Mouse (Mus musculus) forebrain, postnatal 0 days (tissue): ENCODE results near the gene Mettl22. TPM values are rescaled to one million over a fixed set of nuclear protein-coding genes. Genes with fewer than 3 reads are reported as not detected.
A peak's percentile ranks its signal among the peaks of the same experiment; 100 is the strongest.

Experiments
- ATAC-seq: fragments of 200-750 bp; cut with Nextera tagmentation; 2 replicates; pipeline ENCODE4 v1.8.0; 2017; ENCODE audit warnings: mild to moderate bottlenecking, moderate library complexity
- DNase-seq: peaks from one replicate; pipeline ENCODE4 v3.0.0-alpha.2; 2015
- H3K27ac ChIP-seq: fragments of 300-500 bp; sonication (generic); 2 replicates; pipeline ENCODE4 v1.5.1; 2014; ENCODE audit warnings: low read depth, mild to moderate bottlenecking, antibody characterized with exemption, low read length, moderate library complexity, mixed read lengths
- H3K27me3 ChIP-seq: fragments of 300-500 bp; sonication (generic); 2 replicates; pipeline ENCODE4 v1.6.1; 2014; ENCODE audit warnings: mild to moderate bottlenecking, low read length, mixed read lengths; ENCODE audit not compliant: insufficient read depth
- H3K36me3 ChIP-seq: fragments of 300-500 bp; sonication (generic); 2 replicates; pipeline ENCODE4 v1.6.1; 2014; ENCODE audit warnings: mild to moderate bottlenecking, moderate library complexity; ENCODE audit not compliant: insufficient read depth
- H3K4me1 ChIP-seq: fragments of 300-500 bp; sonication (generic); 2 replicates; pipeline ENCODE4 v1.6.1; 2014; ENCODE audit warnings: antibody characterized with exemption; ENCODE audit not compliant: insufficient read depth
- H3K4me2 ChIP-seq: fragments of 300-500 bp; sonication (generic); 2 replicates; pipeline ENCODE4 v1.6.1; 2014; ENCODE audit warnings: low read depth, mild to moderate bottlenecking, moderate library complexity
- H3K4me3 ChIP-seq: fragments of 300-500 bp; sonication (generic); 2 replicates; pipeline ENCODE4 v1.5.1; 2014; ENCODE audit warnings: low read depth, low read length, mixed read lengths
- H3K9ac ChIP-seq: fragments of 300-500 bp; sonication (generic); 2 replicates; pipeline ENCODE4 v1.6.1; 2014; ENCODE audit warnings: mild to moderate bottlenecking
- H3K9me3 ChIP-seq: fragments of 300-500 bp; sonication (generic); 2 replicates; pipeline ENCODE4 v1.6.1; 2016; ENCODE audit warnings: low read length
- CTCF ChIP-seq: sonication (generic); IDR thresholded peaks from 2 replicates; pipeline ENCODE4 v1.5.1; 2016; ENCODE audit warnings: antibody characterized with exemption, control low read depth, low read depth
- whole genome bisulfite sequencing: fragments of 180-500 bp; shearing (Covaris S2); extraction: QIAGEN DNeasy Blood & Tissue Kit; methylation state at CpG from one replicate; pipeline ENCODE4 v1.1.7; 2014; 5-methylcytosine and 5-hydroxymethylcytosine counted together
- polyA plus RNA-seq: library from polyadenylated mRNA; unstranded; fragments of >200 nt; fragmentation: Nextera tagmentation; extraction: Ambion mirVana; gene quantifications from 2 replicates; pipeline ENCODE4 v1.2.1, GENCODE M21; 2015
- total RNA-seq: library from RNA; depleted of rRNA; stranded (reverse); fragments of >200 nt; gene quantifications from 2 replicates; pipeline ENCODE4 v1.2.3, GENCODE M21; 2014; rRNA removed

Mettl22 gene
- total and polyA plus RNA-seq, 2 experiments from 2014 or later: 34.8 to 85.9 TPM

DNA sequence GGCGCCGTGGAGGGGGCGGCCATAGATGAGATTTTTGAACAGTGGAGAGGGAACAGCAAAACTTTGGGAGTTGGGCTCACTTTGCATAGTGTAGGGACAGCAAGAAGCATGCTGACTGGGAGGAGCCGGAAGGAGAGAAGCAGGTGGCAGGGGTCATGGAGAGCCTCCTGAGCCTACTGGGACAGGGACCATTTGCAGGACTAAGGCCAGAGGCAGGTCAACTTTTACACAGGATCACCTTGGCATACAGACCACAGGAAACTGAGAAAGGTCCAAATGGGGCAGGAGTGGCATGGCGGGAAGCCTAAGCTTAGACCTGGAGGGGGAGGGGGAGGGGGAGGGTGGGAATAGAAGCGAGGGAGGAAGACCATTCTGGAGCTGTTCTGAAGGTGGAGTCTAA, 62.9 kb downstream of the Mettl22 start:
- DNase-seq (no peak), ATAC-seq (no peak)
- H3K9me3 ChIP-seq: no peaks in the 10 kb centered on the region
- WGBS: 91% methylated on average over 6 of the region's 6 CpGs
- no peak for TF ChIP-seq CTCF
- no peak overlapping the region for H3K4me2 ChIP-seq
- H3K9ac ChIP-seq: no peak overlapping the region
- H3K36me3 ChIP-seq: no peaks in the 10 kb centered on the region
- no peaks in the 10 kb centered on the region for H3K4me1 ChIP-seq
- H3K4me3 ChIP-seq: no peak overlapping the region
- no peak overlapping the region for H3K27ac ChIP-seq
- no peaks in the 10 kb centered on the region for H3K27me3 ChIP-seq

DNA sequence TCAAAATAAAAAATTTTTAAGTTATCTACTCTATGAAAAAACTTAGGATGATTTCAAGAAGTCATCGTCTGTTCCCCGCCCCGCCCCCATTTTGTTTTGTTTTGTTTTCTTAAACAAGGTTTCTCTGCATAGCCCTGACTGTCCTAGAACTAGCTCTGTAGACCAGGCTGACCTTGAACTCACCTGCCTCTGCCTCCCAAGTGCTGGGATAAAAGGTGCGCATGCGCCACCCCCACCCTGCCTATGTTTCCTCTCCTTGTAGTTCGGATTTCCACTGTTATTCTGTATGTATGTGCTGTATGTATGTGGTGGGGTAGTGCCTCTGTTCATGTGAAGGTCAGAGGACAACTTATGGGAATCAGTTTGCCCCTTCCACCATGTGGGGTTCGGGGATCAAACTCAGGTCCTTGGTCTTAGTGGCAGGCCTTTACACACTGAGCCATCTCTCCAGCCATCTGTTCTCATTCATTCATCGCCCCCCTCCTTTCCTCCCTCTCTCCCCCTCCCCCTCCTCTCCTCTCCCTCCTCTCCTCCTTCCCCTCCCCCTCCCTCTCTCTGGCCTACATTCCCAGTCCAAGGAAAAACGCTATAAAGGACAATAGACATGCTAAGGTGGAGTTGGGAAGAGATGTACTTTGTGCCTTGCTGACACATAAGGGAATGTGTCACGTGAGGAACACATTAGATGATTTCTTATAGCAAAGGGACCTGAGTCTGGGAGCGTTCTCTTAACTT, 64.0 kb downstream of the Mettl22 start:
- DNase-seq (no peak), ATAC-seq (no peak)
- no peak overlapping the region for H3K9ac ChIP-seq
- peaks cover 10% of the 10 kb centered on the region for H3K4me1 ChIP-seq
- no peaks in the 10 kb centered on the region for H3K27me3 ChIP-seq
- 87% methylated on average over 11 of the region's 11 CpGs for WGBS
- TF ChIP-seq CTCF: no peak
- no peak overlapping the region for H3K4me2 ChIP-seq
- no peak overlapping the region for H3K27ac ChIP-seq
- no peaks in the 10 kb centered on the region for H3K9me3 ChIP-seq
- H3K4me3 ChIP-seq: no peak overlapping the region
- no peaks in the 10 kb centered on the region for H3K36me3 ChIP-seq

DNA sequence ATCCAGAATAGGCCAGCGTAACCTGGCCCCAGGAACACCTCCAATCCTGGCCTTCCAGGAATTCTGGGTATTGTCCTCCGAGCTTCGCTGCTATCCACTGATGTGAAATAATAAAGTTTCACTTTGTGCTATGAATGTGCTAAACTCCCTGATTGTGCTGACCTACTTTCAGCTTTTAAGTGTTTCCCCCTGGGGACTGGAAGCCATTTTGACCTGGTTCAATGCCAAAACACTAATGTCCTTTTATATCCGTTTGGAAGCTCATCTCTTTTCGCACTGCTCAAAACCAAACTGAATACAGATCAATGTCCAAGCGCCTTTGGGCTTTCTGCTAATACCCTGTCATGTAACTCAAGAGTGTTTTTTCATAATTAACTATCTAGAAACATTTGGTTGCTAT, 64.8 kb downstream of the Mettl22 start:
- Histone ChIP-seq H3K9ac (no peak overlapping the region), H3K4me2 (no peak overlapping the region), H3K27me3 (no peaks in the 10 kb centered on the region), H3K4me3 (no peak overlapping the region), H3K4me1 (peaks cover 18% of the 10 kb centered on the region), H3K36me3 (no peaks in the 10 kb centered on the region), H3K9me3 (no peaks in the 10 kb centered on the region), H3K27ac (no peak overlapping the region)
- WGBS: 70% methylated on average over 6 of the region's 6 CpGs
- ATAC-seq (no peak), DNase-seq (no peak)
- TF ChIP-seq CTCF: no peak

DNA sequence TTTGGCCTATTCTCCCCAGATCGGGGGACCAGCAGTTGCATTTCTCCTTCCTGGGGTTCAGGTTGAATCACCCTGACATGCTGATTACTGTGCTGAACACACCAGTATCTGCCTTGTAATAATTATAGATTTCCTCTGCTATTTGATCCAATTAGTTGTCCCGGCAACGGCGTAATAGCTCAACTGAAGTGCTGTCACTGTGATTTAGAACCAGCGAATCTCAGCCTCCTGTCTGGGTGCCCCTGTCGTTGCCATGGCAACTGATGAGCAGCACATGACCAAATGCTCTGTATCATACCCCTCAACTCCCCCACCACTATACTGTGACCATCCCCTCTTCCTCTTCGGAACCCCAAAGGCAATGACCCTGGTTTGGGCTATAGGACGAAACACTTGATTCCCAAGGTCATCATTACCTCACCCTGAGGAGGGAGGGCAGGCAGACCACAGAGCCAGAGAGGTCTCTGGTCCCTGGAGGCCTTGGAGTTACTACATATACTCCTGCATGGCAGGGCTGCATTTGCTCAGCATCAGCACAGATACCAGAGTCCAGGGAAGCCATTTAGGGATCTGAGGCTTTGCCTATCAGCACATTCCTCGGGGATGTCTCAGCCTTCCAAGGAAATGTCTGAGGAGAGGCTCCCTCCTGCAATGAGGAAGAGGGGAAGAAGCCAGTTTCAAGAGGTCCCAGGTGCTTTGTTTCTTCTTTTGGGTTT, 68.7 kb downstream of the Mettl22 start:
- peak overlapping the region; percentile 88 for H3K27ac ChIP-seq
- WGBS: 19% methylated on average over 9 of the region's 9 CpGs
- H3K4me2 ChIP-seq: peak overlapping the region; percentile 29; the same call in 1 of the 2 replicates
- TF ChIP-seq CTCF: no peak
- no peak overlapping the region for H3K4me3 ChIP-seq
- DNase-seq (peak; percentile 90), ATAC-seq (peak; percentile 91)
- H3K36me3 ChIP-seq: no peaks in the 10 kb centered on the region
- H3K4me1 ChIP-seq: peaks cover 32% of the 10 kb centered on the region
- no peaks in the 10 kb centered on the region for H3K27me3 ChIP-seq
- H3K9ac ChIP-seq: peak overlapping the region; percentile 26
- H3K9me3 ChIP-seq: no peaks in the 10 kb centered on the region

Other genes starting within 250 kb of the Mettl22 start
- 0.92 TPM in 1 of 2 replicates, not detected in the other for gene Tmem114, start 45.7 kb upstream of the Mettl22 start, total RNA-seq
- gene Tmem114, start 45.7 kb upstream of the Mettl22 start, polyA plus RNA-seq: 0.36 and 0.88 TPM in 2 replicates
- gene Abat, start 42.6 kb downstream of the Mettl22 start, total RNA-seq: 76.1 and 104 TPM in 2 replicates
- 54.9 and 69.4 TPM in 2 replicates for gene Abat, start 42.6 kb downstream of the Mettl22 start, polyA plus RNA-seq
- gene Pmm2, start 166.9 kb downstream of the Mettl22 start, total RNA-seq: 32.0 and 36.5 TPM in 2 replicates
- gene Pmm2, start 166.9 kb downstream of the Mettl22 start, polyA plus RNA-seq: 24.6 and 27.3 TPM in 2 replicates
- 19.3 and 22.9 TPM in 2 replicates for gene Tmem186, start 166.9 kb downstream of the Mettl22 start, total RNA-seq
- gene Tmem186, start 166.9 kb downstream of the Mettl22 start, polyA plus RNA-seq: 11.7 and 16.3 TPM in 2 replicates
- 144 and 155 TPM in 2 replicates for gene Carhsp1, start 201.4 kb downstream of the Mettl22 start, total RNA-seq
- 135 and 142 TPM in 2 replicates for gene Carhsp1, start 201.4 kb downstream of the Mettl22 start, polyA plus RNA-seq
- gene Gm5767, start 210.0 kb downstream of the Mettl22 start, total RNA-seq: not detected in 2 replicates
- not detected in 2 replicates for gene Gm5767, start 210.0 kb downstream of the Mettl22 start, polyA plus RNA-seq